Mouse (Mus musculus) cerebellum, postnatal 25 days (tissue): Measurements from ENCODE around the gene Ppp2r3d.

ENCODE experiments used
- DNase-seq, 2 experiments: peaks; one replicate each; pipeline ENCODE4 v3.0.0; 2021; ENCODE audit warnings: mixed read lengths in 2 of 2

Ppp2r3d gene

DNA sequence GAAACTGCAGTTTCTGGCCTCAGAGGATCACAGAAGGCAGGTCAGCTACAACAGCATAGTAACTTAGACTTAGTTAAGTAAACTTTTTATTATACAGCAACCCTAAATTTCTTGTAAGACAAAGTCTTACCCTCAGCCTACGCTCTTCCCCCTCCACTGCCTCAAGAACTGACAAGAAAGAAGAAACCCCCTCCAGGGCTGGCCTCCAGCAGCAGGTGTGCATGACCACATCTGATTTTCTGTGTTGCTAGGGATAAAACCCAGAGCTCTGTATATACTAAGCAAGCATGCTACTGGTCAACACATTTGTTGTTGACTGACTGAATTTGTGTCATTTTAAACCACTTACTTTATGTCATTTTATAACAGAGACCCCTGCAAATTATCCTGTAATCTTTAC is 65.1 kb downstream of the Ppp2r3d start:
- DNase-seq: no peak

DNA sequence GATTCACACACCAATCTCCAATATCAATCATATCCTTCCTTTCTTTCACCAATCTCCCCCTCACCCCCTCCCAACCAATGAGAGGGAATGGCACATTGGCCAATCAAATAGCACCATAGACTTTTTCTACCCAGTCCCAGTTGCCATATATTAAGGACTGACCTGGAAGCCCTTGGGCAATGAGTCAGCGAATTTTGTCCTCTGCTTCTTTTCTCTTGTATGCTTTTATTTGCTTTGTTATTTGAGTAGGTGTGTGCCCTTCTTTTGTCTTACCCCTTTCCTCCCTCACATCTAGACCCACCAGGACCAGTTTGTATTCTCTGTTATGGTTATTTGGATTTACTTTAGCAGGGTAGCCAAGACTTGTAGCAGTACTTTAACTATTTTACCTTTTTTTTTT is 68.1 kb downstream of the Ppp2r3d start:
- no peak for DNase-seq
